Mouse (Mus musculus): ENCODE data around the gene Sptlc2. TPM values are rescaled to one million over a fixed set of nuclear protein-coding genes. Genes with fewer than 3 reads are reported as not detected.

The Sptlc2 gene
- polyA plus RNA-seq, 1 experiment from 2014 or later, result 65.1 TPM

- no peak overlapping the region for H3K9ac ChIP-seq
- H3K4me3 ChIP-seq, result no peak overlapping the region
- no peaks in the 10 kb centered on the region for H3K36me3 ChIP-seq
- H3K27me3 ChIP-seq, result no peaks in the 10 kb centered on the region
- H3K27ac ChIP-seq (replicated peaks), result no peak overlapping the region
- no peak overlapping the region for H3K4me2 ChIP-seq
- peak; percentile 66 for ATAC-seq (ENCODE audit: low read depth)
- 33% methylated on average over 4 of the region's 4 CpGs for WGBS
- no peaks in the 10 kb centered on the region for H3K4me1 ChIP-seq (replicated peaks)
- no peaks in the 10 kb centered on the region for H3K9me3 ChIP-seq
Measured at GRCm38 (mm10) chr12:87413179-87413790, 25.1 kb upstream of the Sptlc2 start.

- no peaks in the 10 kb centered on the region for H3K9me3 ChIP-seq
- H3K4me2 ChIP-seq, result no peak overlapping the region
- no peaks in the 10 kb centered on the region for H3K36me3 ChIP-seq
- no peak overlapping the region for H3K27ac ChIP-seq (replicated peaks)
- H3K27me3 ChIP-seq, result no peaks in the 10 kb centered on the region
- no peak overlapping the region for H3K9ac ChIP-seq
- 69% methylated on average over 7 of the region's 7 CpGs for WGBS
- H3K4me3 ChIP-seq, result no peak overlapping the region
- ATAC-seq (ENCODE audit: low read depth), result no peak
- no peaks in the 10 kb centered on the region for H3K4me1 ChIP-seq (replicated peaks)
Measured at GRCm38 (mm10) chr12:87410999-87411398, 22.8 kb upstream of the Sptlc2 start.

- 83% methylated on average over 4 of the region's 4 CpGs for WGBS
- Histone ChIP-seq H3K4me3 (no peak overlapping the region), H3K4me2 (no peak overlapping the region), H3K9me3 (no peaks in the 10 kb centered on the region), H3K27me3 (no peaks in the 10 kb centered on the region), H3K27ac (replicated peaks) (no peak overlapping the region), H3K36me3 (no peaks in the 10 kb centered on the region), H3K4me1 (replicated peaks) (no peaks in the 10 kb centered on the region), H3K9ac (no peak overlapping the region)
- no peak for ATAC-seq (ENCODE audit: low read depth)
Measured at GRCm38 (mm10) chr12:87409123-87409522, 21.0 kb upstream of the Sptlc2 start.

- H3K27ac ChIP-seq (replicated peaks), result no peak overlapping the region
- H3K9me3 ChIP-seq, result no peaks in the 10 kb centered on the region
- no peaks in the 10 kb centered on the region for H3K36me3 ChIP-seq
- WGBS, result 51% methylated on average over 21 of the region's 21 CpGs
- no peak for ATAC-seq (ENCODE audit: low read depth)
- no peak overlapping the region for H3K9ac ChIP-seq
- no peak overlapping the region for H3K4me3 ChIP-seq
- 0 out of 2 replicates have a peak overlapping the region, but pooled peaks have one; percentile 0 for H3K4me2 ChIP-seq
- no peaks in the 10 kb centered on the region for H3K4me1 ChIP-seq (replicated peaks)
- no peaks in the 10 kb centered on the region for H3K27me3 ChIP-seq
Measured at GRCm38 (mm10) chr12:87407869-87408605, 19.9 kb upstream of the Sptlc2 start.

- WGBS, result 78% methylated on average over 3 of the region's 3 CpGs
- Histone ChIP-seq H3K9me3 (no peaks in the 10 kb centered on the region), H3K27ac (replicated peaks) (no peak overlapping the region), H3K27me3 (no peaks in the 10 kb centered on the region), H3K4me2 (no peak overlapping the region), H3K9ac (no peak overlapping the region), H3K4me3 (no peak overlapping the region), H3K36me3 (no peaks in the 10 kb centered on the region), H3K4me1 (replicated peaks) (no peaks in the 10 kb centered on the region)
- ATAC-seq (ENCODE audit: low read depth), result no peak
Measured at GRCm38 (mm10) chr12:87405721-87406120, 17.6 kb upstream of the Sptlc2 start.

GRCm38 (mm10) chr12:87405165-87405564 is 17.0 kb upstream of the Sptlc2 start:
- WGBS, result 90% methylated on average over 4 of the region's 4 CpGs
- H3K4me2 ChIP-seq, result no peak overlapping the region
- H3K36me3 ChIP-seq, result no peaks in the 10 kb centered on the region
- no peaks in the 10 kb centered on the region for H3K9me3 ChIP-seq
- H3K27ac ChIP-seq (replicated peaks), result no peak overlapping the region
- no peaks in the 10 kb centered on the region for H3K27me3 ChIP-seq
- no peak overlapping the region for H3K9ac ChIP-seq
- no peak overlapping the region for H3K4me3 ChIP-seq
- H3K4me1 ChIP-seq (replicated peaks), result no peaks in the 10 kb centered on the region
- no peak for ATAC-seq (ENCODE audit: low read depth)

GRCm38 (mm10) chr12:87401883-87402282 is 13.7 kb upstream of the Sptlc2 start:
- ATAC-seq (ENCODE audit: low read depth), result no peak
- H3K4me3 ChIP-seq, result no peak overlapping the region
- 66% methylated on average over 6 of the region's 6 CpGs for WGBS

GRCm38 (mm10) chr12:87399119-87399819 is 11.1 kb upstream of the Sptlc2 start:
- no peaks in the 10 kb centered on the region for H3K4me1 ChIP-seq (replicated peaks)
- no peak overlapping the region for H3K9ac ChIP-seq
- no peaks in the 10 kb centered on the region for H3K27me3 ChIP-seq
- no peak overlapping the region for H3K27ac ChIP-seq (replicated peaks)
- no peaks in the 10 kb centered on the region for H3K36me3 ChIP-seq
- no peaks in the 10 kb centered on the region for H3K9me3 ChIP-seq
- no peak for ATAC-seq (ENCODE audit: low read depth)
- no peak overlapping the region for H3K4me3 ChIP-seq
- H3K4me2 ChIP-seq, result no peak overlapping the region
- 89% methylated on average over 10 of the region's 10 CpGs for WGBS

More at GRCm38 (mm10) chr12:87401883-87402282, 13.7 kb upstream of the Sptlc2 start:
- H3K36me3 ChIP-seq, result no peaks in the 10 kb centered on the region
- no peak overlapping the region for H3K27ac ChIP-seq (replicated peaks)
- no peak overlapping the region for H3K9ac ChIP-seq
- H3K27me3 ChIP-seq, result no peaks in the 10 kb centered on the region
- H3K4me1 ChIP-seq (replicated peaks), result no peaks in the 10 kb centered on the region
- no peak overlapping the region for H3K4me2 ChIP-seq
- H3K9me3 ChIP-seq, result no peaks in the 10 kb centered on the region

- WGBS, result 68% methylated on average over 4 of the region's 4 CpGs
- Histone ChIP-seq H3K9me3 (no peaks in the 10 kb centered on the region), H3K36me3 (no peaks in the 10 kb centered on the region)
Measured at GRCm38 (mm10) chr12:87397811-87398417, 9.8 kb upstream of the Sptlc2 start.

GRCm38 (mm10) chr12:87397126-87397525 is 9.0 kb upstream of the Sptlc2 start:
- Histone ChIP-seq H3K4me1 (replicated peaks) (no peaks in the 10 kb centered on the region), H3K27me3 (no peaks in the 10 kb centered on the region), H3K9ac (no peak overlapping the region), H3K4me2 (no peak overlapping the region), H3K27ac (replicated peaks) (no peak overlapping the region), H3K36me3 (no peaks in the 10 kb centered on the region), H3K4me3 (no peak overlapping the region), H3K9me3 (no peaks in the 10 kb centered on the region)
- WGBS, result 76% methylated on average over 4 of the region's 4 CpGs
- ATAC-seq (ENCODE audit: low read depth), result no peak

More at GRCm38 (mm10) chr12:87397811-87398417, 9.8 kb upstream of the Sptlc2 start:
- ATAC-seq (ENCODE audit: low read depth), result no peak
- Histone ChIP-seq H3K4me1 (replicated peaks) (no peaks in the 10 kb centered on the region), H3K27ac (replicated peaks) (no peak overlapping the region), H3K27me3 (no peaks in the 10 kb centered on the region), H3K9ac (no peak overlapping the region), H3K4me2 (no peak overlapping the region), H3K4me3 (no peak overlapping the region)

- 90% methylated on average over 6 of the region's 6 CpGs for WGBS
- peaks cover under 1% of the 10 kb centered on the region; the same call in 1 of the 2 replicates for H3K4me1 ChIP-seq (replicated peaks)
- H3K27me3 ChIP-seq, result no peaks in the 10 kb centered on the region
- no peaks in the 10 kb centered on the region for H3K9me3 ChIP-seq
- no peak overlapping the region for H3K9ac ChIP-seq
- H3K36me3 ChIP-seq, result no peaks in the 10 kb centered on the region
- ATAC-seq (ENCODE audit: low read depth), result no peak
- H3K27ac ChIP-seq (replicated peaks), result no peak overlapping the region
- no peak overlapping the region for H3K4me2 ChIP-seq
- no peak overlapping the region for H3K4me3 ChIP-seq
Measured at GRCm38 (mm10) chr12:87394316-87394715, 6.2 kb upstream of the Sptlc2 start.

Data from neural tube, embryonic 13.5 days (tissue).